Mouse (Mus musculus) limb, embryonic 14.5 days (tissue): ENCODE data around the gene Nacc1. TPM values are rescaled to one million over a fixed set of nuclear protein-coding genes. Genes with fewer than 3 reads are reported as not detected.

Source experiments
- ATAC-seq: fragments of 200-750 bp; cut with Nextera tagmentation; 2 replicates; pipeline ENCODE4 v1.8.0; 2017; ENCODE audit warnings: low read depth, moderate number of reproducible peaks, moderate TSS enrichment; ENCODE audit not compliant: low FRiP score
- DNase-seq: peaks from one replicate; pipeline ENCODE4 v3.0.0-alpha.2; 2015; ENCODE audit warnings: low spot score
- H3K27ac ChIP-seq: fragments of 300-500 bp; sonication (generic); replicated peaks from 2 replicates; pipeline ENCODE4 v1.5.1; 2014; ENCODE audit warnings: low read depth, mild to moderate bottlenecking, low read length, moderate library complexity, mixed read lengths
- H3K27me3 ChIP-seq: fragments of 300-500 bp; sonication (generic); 2 replicates; pipeline ENCODE4 v1.6.1; 2014; ENCODE audit warnings: low read length, mixed read lengths; ENCODE audit not compliant: control insufficient read depth, insufficient read depth
- H3K36me3 ChIP-seq: fragments of 300-500 bp; sonication (generic); 2 replicates; pipeline ENCODE4 v1.6.1; 2014; ENCODE audit warnings: mild to moderate bottlenecking, low read length, moderate library complexity, mixed read lengths; ENCODE audit not compliant: control insufficient read depth, insufficient read depth
- H3K4me1 ChIP-seq: fragments of 300-500 bp; sonication (generic); 2 replicates; pipeline ENCODE4 v1.6.1; 2014; ENCODE audit warnings: antibody characterized with exemption, low read length, mixed read lengths; ENCODE audit not compliant: control insufficient read depth, insufficient read depth
- H3K4me2 ChIP-seq: fragments of 300-500 bp; sonication (generic); replicated peaks from 2 replicates; pipeline ENCODE4 v1.6.1; 2014; ENCODE audit warnings: low read depth, mild to moderate bottlenecking, low read length, moderate library complexity; ENCODE audit not compliant: severe bottlenecking
- H3K4me3 ChIP-seq: fragments of 300-500 bp; sonication (generic); replicated peaks from 2 replicates; pipeline ENCODE4 v1.5.1; 2014; ENCODE audit warnings: low read length
- H3K9ac ChIP-seq: fragments of 300-500 bp; sonication (generic); 2 replicates; pipeline ENCODE4 v1.6.1; 2014; ENCODE audit warnings: mild to moderate bottlenecking, low read depth, low read length, moderate library complexity; ENCODE audit not compliant: severe bottlenecking
- H3K9me3 ChIP-seq: fragments of 300-500 bp; sonication (generic); 2 replicates; pipeline ENCODE4 v1.6.1; 2016; ENCODE audit warnings: low read length; ENCODE audit not compliant: control insufficient read depth
- POLR2A ChIP-seq: fragments of 200-500 bp; IDR thresholded peaks from 2 replicates; pipeline ENCODE4 v1.8.0; 2012; ENCODE audit warnings: inconsistent platforms, mild to moderate bottlenecking, moderate library complexity, borderline replicate concordance; ENCODE audit not compliant: insufficient read depth, insufficient read length; ENCODE audit errors: extremely low read depth
- WGBS: fragments of 180-500 bp; shearing (Covaris S2); extraction: QIAGEN DNeasy Blood & Tissue Kit; methylation state at CpG from one replicate; pipeline ENCODE4 v1.1.7; 2014; 5-methylcytosine and 5-hydroxymethylcytosine counted together
- polyA plus RNA-seq, 2 experiments: library from polyadenylated mRNA; depleted of rRNA in 1 of 2; stranded (reverse) in 1 of 2; unstranded in 1 of 2; fragments of >200 nt; fragmentation: Nextera tagmentation in 1 of 2; extraction: Ambion mirVana in 1 of 2; gene quantifications; 2 replicates each; pipeline versions ENCODE4 v1.2.1 to v1.2.3; 2012 to 2014

Gene Nacc1
- polyA plus RNA-seq, 2 experiments = 18.5 to 68.8 TPM

DNA sequence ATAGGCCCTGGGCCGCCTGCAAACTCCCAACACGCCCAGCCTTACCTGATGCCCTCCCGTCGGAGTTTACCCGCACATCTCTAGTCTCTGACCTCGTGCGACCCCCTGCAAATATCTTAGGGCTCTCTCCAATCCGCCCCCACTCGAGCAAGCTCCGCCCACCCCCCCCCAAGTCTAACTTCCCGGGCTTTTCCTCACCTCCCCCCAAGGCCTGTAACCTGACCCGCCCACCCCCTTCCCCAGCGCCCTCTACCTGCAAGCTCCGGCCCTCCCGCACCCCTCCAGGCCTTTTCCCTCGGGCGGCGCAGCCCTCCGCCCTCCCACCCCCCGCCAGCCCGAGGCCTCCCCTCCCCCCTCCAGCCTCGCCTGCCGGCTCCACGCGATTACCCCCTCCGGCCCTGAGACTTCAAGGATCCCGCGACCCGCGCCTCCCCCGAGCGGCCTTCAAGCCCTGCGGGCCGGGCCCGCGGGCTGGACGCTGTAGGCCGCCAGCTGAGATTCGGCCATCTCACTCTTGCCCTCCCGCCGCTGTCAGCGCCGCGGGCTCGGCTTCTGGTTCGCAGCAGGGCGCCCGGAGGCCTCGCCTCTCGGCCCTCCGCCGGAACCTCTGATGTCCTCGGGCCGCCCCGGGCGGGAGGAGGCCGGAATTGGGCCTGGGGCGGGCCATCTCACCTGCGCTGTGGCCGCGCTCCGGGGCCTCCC, 508 bp downstream of the Nacc1 start:
- Histone ChIP-seq H3K27me3 (no peaks in the 10 kb centered on the region), H3K9ac (peak overlapping the region; percentile 97), H3K9me3 (no peaks in the 10 kb centered on the region), H3K4me3 (peak overlapping the region; percentile 97), H3K4me1 (peaks cover 34% of the 10 kb centered on the region), H3K4me2 (peak overlapping the region; percentile 88), H3K36me3 (peaks cover 23% of the 10 kb centered on the region), H3K27ac (peak overlapping the region; percentile 91)
- ATAC-seq (peak; percentile 17; the same call in 1 of the 2 replicates), DNase-seq (peak; percentile 50)
- under 1% methylated on average over 54 of the region's 62 CpGs for WGBS
- TF ChIP-seq POLR2A = no peak

DNA sequence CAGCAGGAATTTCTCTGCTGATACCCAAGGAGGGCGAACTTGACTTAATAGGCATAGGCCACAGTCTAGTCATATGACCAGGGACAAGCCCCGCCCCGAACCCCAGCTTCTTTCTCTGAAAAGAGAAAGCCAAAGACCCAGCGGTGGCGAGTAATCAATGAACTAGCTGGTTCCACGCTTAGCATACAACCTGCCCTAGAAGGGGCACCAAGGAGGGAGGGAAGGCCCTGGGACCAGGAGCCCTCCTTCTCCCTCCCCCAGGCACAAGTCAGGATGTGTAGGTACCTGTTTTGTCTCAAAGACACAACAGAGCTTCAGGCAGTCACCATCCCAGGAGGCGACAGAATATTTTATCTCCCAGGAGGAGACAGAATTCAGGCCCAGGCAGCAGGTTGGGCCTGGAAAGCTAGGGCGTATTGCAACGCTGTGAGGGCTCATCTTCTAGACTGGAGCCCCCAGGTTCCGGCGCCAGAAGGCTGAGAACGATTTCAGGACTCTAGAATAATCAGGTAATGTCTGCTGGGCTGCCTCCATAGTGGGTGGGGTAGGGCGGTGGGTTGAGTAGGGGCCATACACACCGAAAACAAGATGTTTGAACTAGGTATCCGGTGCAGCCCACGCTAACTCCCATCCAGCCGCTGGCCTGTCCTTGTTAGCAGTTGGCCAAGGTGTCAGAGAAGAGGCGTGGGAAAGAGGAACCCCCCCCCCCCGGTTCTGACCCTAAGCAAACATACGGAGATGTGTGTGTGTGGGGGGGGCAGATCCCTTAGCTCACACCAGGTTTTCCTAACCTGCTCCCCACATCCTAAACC, 1.3 kb downstream of the Nacc1 start, which contains the start of gene Trmt1:
Trmt1 (plus strand) TSS at position 117 of the 812 bp plus-strand sequence.
- no peak for TF ChIP-seq POLR2A
- peak within 1 kb of the TSS; percentile 97 for H3K9ac ChIP-seq
- ATAC-seq (no peak), DNase-seq (no peak)
- no peaks in the 10 kb centered on the region for H3K27me3 ChIP-seq
- H3K9me3 ChIP-seq = no peaks in the 10 kb centered on the region
- H3K4me1 ChIP-seq = peaks cover 34% of the 10 kb centered on the region
- H3K27ac ChIP-seq = peak within 1 kb of the TSS; percentile 91
- H3K36me3 ChIP-seq = peaks cover 16% of the 10 kb centered on the region
- peak within 1 kb of the TSS; percentile 97 for H3K4me3 ChIP-seq
- WGBS = 12% methylated on average over 18 of the region's 20 CpGs
- peak within 1 kb of the TSS; percentile 88 for H3K4me2 ChIP-seq

DNA sequence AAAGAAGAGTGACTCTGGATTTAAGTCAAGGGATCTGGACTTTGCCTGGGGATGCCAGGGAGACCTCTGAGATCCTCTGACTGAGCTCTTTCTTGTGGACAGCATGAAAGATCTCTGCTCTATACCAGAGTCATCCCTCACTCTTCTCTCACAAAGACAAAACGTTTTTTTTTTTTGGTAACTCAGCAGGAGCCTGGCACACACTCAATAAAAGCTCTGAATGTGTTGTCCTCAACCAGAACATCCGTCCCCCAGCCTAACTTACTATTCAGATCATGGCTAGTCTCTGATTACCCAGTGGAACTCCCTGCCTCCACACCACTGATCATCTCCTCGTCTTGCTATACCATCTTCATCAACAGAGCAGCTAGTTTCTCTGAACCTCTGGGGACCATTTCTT, 3.1 kb downstream of the Nacc1 start:
- no peak for TF ChIP-seq POLR2A
- no peak overlapping the region for H3K27ac ChIP-seq
- ATAC-seq (no peak), DNase-seq (no peak)
- no peaks in the 10 kb centered on the region for H3K9me3 ChIP-seq
- peaks cover 10% of the 10 kb centered on the region for H3K36me3 ChIP-seq
- H3K4me2 ChIP-seq = no peak overlapping the region
- H3K27me3 ChIP-seq = no peaks in the 10 kb centered on the region
- no peak overlapping the region for H3K9ac ChIP-seq
- H3K4me1 ChIP-seq = peaks cover 26% of the 10 kb centered on the region
- WGBS = 62% methylated on average over 3 of the region's 3 CpGs
- no peak overlapping the region for H3K4me3 ChIP-seq

DNA sequence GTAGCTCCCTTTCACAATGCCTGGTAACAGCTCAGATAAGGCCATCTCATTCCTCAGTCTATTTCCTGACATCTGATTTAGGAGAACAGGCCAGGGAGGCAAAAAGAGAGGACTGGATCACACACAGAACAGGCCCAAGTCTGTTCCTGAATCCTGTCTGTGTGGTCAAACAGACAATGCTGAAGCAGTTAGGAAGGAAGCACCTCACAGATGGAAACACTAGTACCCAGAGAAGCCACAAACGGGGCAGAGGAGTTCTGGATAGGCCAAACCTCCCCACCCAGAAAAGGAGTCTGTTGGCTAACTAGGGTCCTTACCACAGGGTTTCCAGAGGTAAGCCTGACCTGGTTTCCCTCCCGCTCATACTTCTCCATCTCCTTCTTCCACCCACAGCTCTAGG, 5.4 kb downstream of the Nacc1 start:
- no peaks in the 10 kb centered on the region for H3K9me3 ChIP-seq
- no peak for ATAC-seq
- no peak overlapping the region for H3K9ac ChIP-seq
- H3K4me2 ChIP-seq = no peak overlapping the region
- H3K27me3 ChIP-seq = no peaks in the 10 kb centered on the region
- H3K27ac ChIP-seq = no peak overlapping the region
- no peak overlapping the region for H3K4me3 ChIP-seq
- TF ChIP-seq POLR2A = no peak
- H3K4me1 ChIP-seq = peaks cover 19% of the 10 kb centered on the region
- peaks cover 13% of the 10 kb centered on the region for H3K36me3 ChIP-seq
- 85% methylated on average over 2 of the region's 2 CpGs for WGBS
- DNase-seq = no peak

DNA sequence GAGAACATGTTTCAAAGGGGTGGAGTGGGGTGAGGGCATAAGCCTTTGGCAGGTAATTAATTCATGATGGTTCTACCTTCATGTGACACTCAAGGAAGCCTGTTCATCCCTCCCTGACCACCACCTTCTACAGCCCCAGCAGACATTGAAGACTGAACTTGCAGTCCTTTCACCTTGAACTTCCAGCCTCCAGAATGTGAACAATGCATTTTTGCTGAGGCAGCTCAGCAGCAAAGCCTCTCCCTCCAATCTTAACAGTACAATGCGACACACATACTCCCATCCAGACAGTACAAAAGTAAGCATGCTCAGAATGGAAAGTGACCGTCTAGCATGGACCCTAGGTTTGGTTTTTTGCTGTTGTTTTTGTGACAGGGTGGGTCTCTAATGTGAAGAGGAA, 6.2 kb downstream of the Nacc1 start:
- WGBS = 95% methylated on average over 2 of the region's 2 CpGs

More for the DNA sequence above, 6.2 kb downstream of the Nacc1 start:
- H3K4me2 ChIP-seq = no peak overlapping the region
- DNase-seq (no peak), ATAC-seq (no peak)
- no peak overlapping the region for H3K9ac ChIP-seq
- no peaks in the 10 kb centered on the region for H3K27me3 ChIP-seq
- H3K9me3 ChIP-seq = no peaks in the 10 kb centered on the region
- H3K36me3 ChIP-seq = peaks cover 20% of the 10 kb centered on the region
- peaks cover 16% of the 10 kb centered on the region for H3K4me1 ChIP-seq
- H3K27ac ChIP-seq = no peak overlapping the region
- no peak overlapping the region for H3K4me3 ChIP-seq
- no peak for TF ChIP-seq POLR2A
